Comparison of ENCODE assay signal across 8 mouse cellular contexts in genomic region chr6:49213581-49214085, GRCm38 (mm10). TPM values are rescaled to one million over a fixed set of nuclear protein-coding genes. Genes with fewer than 3 reads are reported as not detected.
DNase-seq lines count a peak whose midpoint lies in the region; ATAC-seq lines count a peak whose summit lies in the region.

No protein-coding gene starts in this region.

- ATAC-seq in cerebellum, adult (ENCODE audit: insufficient number of reproducible peaks, low FRiP score, low TSS enrichment): no peak
- no peak for ATAC-seq in embryonic facial prominence, embryonic 11.5 days (replicated peaks; ENCODE audit: insufficient number of reproducible peaks, low FRiP score, low TSS enrichment, low read depth)
- no peak for ATAC-seq in hindbrain, embryonic 11.5 days (ENCODE audit: low FRiP score)
- ATAC-seq in liver, embryonic 13.5 days (ENCODE audit: low read depth): no peak

- H3K9me3 ChIP-seq in embryonic facial prominence, embryonic 11.5 days (replicated peaks; ENCODE audit: control insufficient read depth, low read length): no peaks in the 10 kb centered on the region
- no peaks in the 10 kb centered on the region for H3K9me3 ChIP-seq in hindbrain, embryonic 11.5 days (ENCODE audit: control insufficient read depth, low read length)
- no peaks in the 10 kb centered on the region for H3K9me3 ChIP-seq in liver, embryonic 13.5 days (replicated peaks)

- DNase-seq in cerebellum, adult 9-11 months: peak; percentile 14
- DNase-seq in B cell, adult 2 months: peak; percentile 47 to 58
- peak; percentile 39 for DNase-seq in embryonic facial prominence, embryonic 11.5 days (ENCODE audit: low spot score)
- peak; percentile 65 for DNase-seq in hindbrain, embryonic 11.5 days (ENCODE audit: low spot score)
- DNase-seq in liver, embryonic 13.5 days: peak; percentile 42
- DNase-seq in retina, postnatal 1 day: peak; percentile 80
- no peak for DNase-seq in frontal cortex, postnatal 10 days (ENCODE audit: low spot score in 2 of 2)

- peaks cover 5% of the 10 kb centered on the region for H3K4me1 ChIP-seq in embryonic facial prominence, embryonic 11.5 days (ENCODE audit: control insufficient read depth, insufficient read depth, low read length)
- H3K4me1 ChIP-seq in hindbrain, embryonic 11.5 days (replicated peaks; ENCODE audit: control insufficient read depth, insufficient read depth, low read length): peaks cover 10% of the 10 kb centered on the region; the same call in 1 of the 2 replicates
- peaks cover 51% of the 10 kb centered on the region for H3K4me1 ChIP-seq in liver, embryonic 13.5 days (replicated peaks)

- peak overlapping the region; percentile 83 for H3K4me2 ChIP-seq in embryonic facial prominence, embryonic 11.5 days (ENCODE audit: low read depth, low read length)
- H3K4me2 ChIP-seq in hindbrain, embryonic 11.5 days (replicated peaks; ENCODE audit: low read depth, low read length): peak overlapping the region; percentile 67
- H3K4me2 ChIP-seq in liver, embryonic 13.5 days: peak overlapping the region; percentile 95

- H3K36me3 ChIP-seq in embryonic facial prominence, embryonic 11.5 days (replicated peaks; ENCODE audit: control insufficient read depth, insufficient read depth, low read depth, low read length): no peaks in the 10 kb centered on the region
- no peaks in the 10 kb centered on the region for H3K36me3 ChIP-seq in hindbrain, embryonic 11.5 days (ENCODE audit: control insufficient read depth, insufficient read depth, low read length)
- 0 out of 2 replicates have a peak, but pooled peaks cover 2% of the 10 kb centered on the region for H3K36me3 ChIP-seq in liver, embryonic 13.5 days

- peak overlapping the region; percentile 93 for H3K4me3 ChIP-seq in embryonic facial prominence, embryonic 11.5 days (ENCODE audit: low read depth, low read length)
- H3K4me3 ChIP-seq in hindbrain, embryonic 11.5 days (ENCODE audit: low read depth, low read length): peak overlapping the region; percentile 99
- H3K4me3 ChIP-seq in liver, embryonic 13.5 days (replicated peaks): peak overlapping the region; percentile 81

- H3K27ac ChIP-seq in embryonic facial prominence, embryonic 11.5 days (replicated peaks; ENCODE audit: low read depth, low read length): peak overlapping the region; percentile 99
- H3K27ac ChIP-seq in hindbrain, embryonic 11.5 days (ENCODE audit: low read depth, low read length): peak overlapping the region; percentile 99
- H3K27ac ChIP-seq in liver, embryonic 13.5 days: peak overlapping the region; percentile 98

- H3K9ac ChIP-seq in embryonic facial prominence, embryonic 11.5 days (replicated peaks; ENCODE audit: low read length): peak overlapping the region; percentile 97
- H3K9ac ChIP-seq in hindbrain, embryonic 11.5 days (ENCODE audit: low read depth, low read length): peak overlapping the region; percentile 98
- peak overlapping the region; percentile 95 for H3K9ac ChIP-seq in liver, embryonic 13.5 days

- no peaks in the 10 kb centered on the region for H3K27me3 ChIP-seq in embryonic facial prominence, embryonic 11.5 days (ENCODE audit: control insufficient read depth, insufficient read depth, low read length)
- H3K27me3 ChIP-seq in hindbrain, embryonic 11.5 days (ENCODE audit: control insufficient read depth, insufficient read depth, low read length): no peaks in the 10 kb centered on the region
- no peaks in the 10 kb centered on the region for H3K27me3 ChIP-seq in liver, embryonic 13.5 days

- WGBS in embryonic facial prominence, embryonic 11.5 days: 0% methylated on average over 24 of the region's 50 CpGs
- WGBS in hindbrain, embryonic 11.5 days: under 1% methylated on average over 39 of the region's 50 CpGs
- 0% methylated on average over 50 of the region's 50 CpGs for WGBS in liver, embryonic 13.5 days (ENCODE audit: insufficient replicate concordance)

RNA-seq across cellular contexts. Expression of gene Igf2bp3, which starts 1.1 kb away (rescaled TPM):
- polyA plus RNA-seq in embryonic facial prominence, embryonic 11.5 days (2014; fragmentation: Nextera tagmentation; extraction: Ambion mirVana): 138 and 149 TPM in 2 replicates
- 132 and 133 TPM in 2 replicates for polyA plus RNA-seq in hindbrain, embryonic 11.5 days (2014; fragmentation: Nextera tagmentation; extraction: Ambion mirVana)
- polyA plus RNA-seq in liver, embryonic 13.5 days (2015; fragmentation: Nextera tagmentation; extraction: Ambion mirVana): 21.4 and 25.4 TPM in 2 replicates

RNA-seq across cellular contexts. Expression of gene Tra2a, which starts 50.2 kb away (rescaled TPM):
- polyA plus RNA-seq in embryonic facial prominence, embryonic 11.5 days (2014; fragmentation: Nextera tagmentation; extraction: Ambion mirVana): 53.3 and 55.5 TPM in 2 replicates
- polyA plus RNA-seq in hindbrain, embryonic 11.5 days (2014; fragmentation: Nextera tagmentation; extraction: Ambion mirVana): 56.7 and 82.9 TPM in 2 replicates
- 51.9 and 60.9 TPM in 2 replicates for polyA plus RNA-seq in liver, embryonic 13.5 days (2015; fragmentation: Nextera tagmentation; extraction: Ambion mirVana)

Comparison
In these comparisons a context has a peak if more than half of its experiments do, and no peak if none do; other contexts are left out.
1. DNase-seq: peak in cerebellum, adult 9-11 months (single experiment), B cell, adult 2 months (2 of 2), embryonic facial prominence, embryonic 11.5 days (single experiment), hindbrain, embryonic 11.5 days (single experiment), liver, embryonic 13.5 days (single experiment) and retina, postnatal 1 day (single experiment); none in frontal cortex, postnatal 10 days (0 of 2).
2. Peak in every context shown above with its lines, with median percentiles within 50 percentile points of each other: H3K27ac ChIP-seq, H3K4me2 ChIP-seq, H3K4me3 ChIP-seq and H3K9ac ChIP-seq.